Mouse (Mus musculus) MEL (cell line): ENCODE measurements at regions not wholly inside any gene's neighbourhood (a gene's known extent, or its start where the extent isn't known, plus 50 kb on each side); places are given as distances from the start of the nearest gene placed in this dataset.

Experiments used
- DNase-seq: peaks from one replicate; pipeline ENCODE4 v3.0.0; 2011; ENCODE audit warnings: low read depth, low spot score
- H3K27ac ChIP-seq: 2 replicates; pipeline ENCODE4 v1.5.1; 2012; ENCODE audit warnings: low read depth, mild to moderate bottlenecking, control low read depth, low read length, moderate library complexity; ENCODE audit not compliant: control insufficient read depth
- H3K27me3 ChIP-seq, 2 experiments: fragments of 150-350 bp in 1 of 2; sonication (generic) in 1 of 2; 2 replicates each; pipeline ENCODE4 v1.6.1; 2012; ENCODE audit warnings: low read length in 2 of 2, mild to moderate bottlenecking in 2 of 2, improper control_type of control experiment in 1 of 2, moderate library complexity in 1 of 2; ENCODE audit not compliant: insufficient read depth in 2 of 2, control insufficient read depth in 1 of 2
- H3K36me3 ChIP-seq, 2 experiments: 2 replicates each; pipeline ENCODE4 v1.6.1; 2012 to 2014; ENCODE audit warnings: low read length in 2 of 2, improper control_type of control experiment in 1 of 2, inconsistent platforms in 1 of 2, mild to moderate bottlenecking in 1 of 2; ENCODE audit not compliant: insufficient read depth in 2 of 2, control insufficient read depth in 1 of 2
- H3K4me1 ChIP-seq, 2 experiments: fragments of 150-350 bp in 1 of 2; sonication (generic) in 1 of 2; 2 replicates each; pipeline ENCODE4 v1.6.1; 2012; ENCODE audit warnings: low read length in 2 of 2, improper control_type of control experiment in 1 of 2, mild to moderate bottlenecking in 1 of 2; ENCODE audit not compliant: insufficient read depth in 2 of 2, control insufficient read depth in 1 of 2
- H3K4me3 ChIP-seq, 2 experiments: fragments of 150-350 bp in 1 of 2; sonication (generic) in 1 of 2; 2 replicates each; pipeline ENCODE4 v1.5.1; 2012; ENCODE audit warnings: low read depth in 2 of 2, low read length in 2 of 2, mild to moderate bottlenecking in 2 of 2, moderate library complexity in 2 of 2, control low read depth in 1 of 2, improper control_type of control experiment in 1 of 2; ENCODE audit not compliant: control insufficient read depth in 1 of 2, insufficient read depth in 1 of 2
- H3K79me2 ChIP-seq: 2 replicates; pipeline ENCODE4 v1.6.1; 2012; ENCODE audit warnings: mild to moderate bottlenecking, low read length, moderate library complexity; ENCODE audit not compliant: control insufficient read depth, poor library complexity, insufficient read depth
- H3K9ac ChIP-seq: 2 replicates; pipeline ENCODE4 v1.6.1; 2012; ENCODE audit warnings: low read depth, mild to moderate bottlenecking, control low read depth, low read length, moderate library complexity; ENCODE audit not compliant: control insufficient read depth, poor library complexity, severe bottlenecking
- H3K9me3 ChIP-seq: fragments of 150-350 bp; sonication (generic); replicated peaks from 2 replicates; pipeline ENCODE4 v1.6.1; 2012; ENCODE audit warnings: mild to moderate bottlenecking, low read length, improper control_type of control experiment, moderate library complexity; ENCODE audit not compliant: insufficient read depth
- BHLHE40 ChIP-seq: IDR thresholded peaks from 2 replicates; pipeline ENCODE4 v1.6.1; 2012; ENCODE audit warnings: low read depth, mild to moderate bottlenecking, inconsistent platforms, low read length, improper control_type of control experiment, borderline replicate concordance
- CHD1 ChIP-seq: IDR thresholded peaks from 2 replicates; pipeline ENCODE4 v1.6.1; 2012; ENCODE audit warnings: low read depth, mild to moderate bottlenecking, inconsistent platforms, low read length, improper control_type of control experiment
- ELF1 ChIP-seq: IDR thresholded peaks from 2 replicates; pipeline ENCODE4 v1.6.1; 2014; ENCODE audit warnings: low read depth, mild to moderate bottlenecking, inconsistent platforms, low read length, improper control_type of control experiment, moderate library complexity
- EP300 ChIP-seq, 2 experiments: IDR thresholded peaks; 2 replicates each; pipeline ENCODE4 v1.6.1; 2011; ENCODE audit warnings: improper control_type of control experiment in 2 of 2, low read length in 2 of 2, low read depth in 1 of 2, mild to moderate bottlenecking in 1 of 2
- GABPA ChIP-seq: IDR thresholded peaks from 2 replicates; pipeline ENCODE4 v1.6.1; 2012; ENCODE audit warnings: low read depth, mild to moderate bottlenecking, inconsistent platforms, low read length, improper control_type of control experiment, moderate library complexity
- GATA1 ChIP-seq: IDR thresholded peaks from 2 replicates; pipeline ENCODE4 v1.6.1; 2011; ENCODE audit warnings: low read depth, low read length, improper control_type of control experiment
- MAFK ChIP-seq: IDR thresholded peaks from 2 replicates; pipeline ENCODE4 v1.6.1; 2011; ENCODE audit warnings: low read depth, mild to moderate bottlenecking, low read length, improper control_type of control experiment, borderline replicate concordance
- MAZ ChIP-seq: IDR thresholded peaks from 2 replicates; pipeline ENCODE4 v1.6.1; 2012; ENCODE audit warnings: low read depth, mild to moderate bottlenecking, inconsistent platforms, low read length, improper control_type of control experiment
- MEF2A ChIP-seq: IDR thresholded peaks from 2 replicates; pipeline ENCODE4 v1.6.1; 2014; ENCODE audit warnings: low read depth, mild to moderate bottlenecking, inconsistent platforms, low read length, improper control_type of control experiment; ENCODE audit not compliant: poor library complexity, insufficient replicate concordance, severe bottlenecking; ENCODE audit errors: extremely low read depth
- MXI1 ChIP-seq: IDR thresholded peaks from 2 replicates; pipeline ENCODE4 v1.6.1; 2011; ENCODE audit warnings: mild to moderate bottlenecking, low read depth, low read length, improper control_type of control experiment
- MYB ChIP-seq: IDR thresholded peaks from 2 replicates; pipeline ENCODE4 v1.6.1; 2011; ENCODE audit warnings: mild to moderate bottlenecking, low read depth, low read length, improper control_type of control experiment
- MYC ChIP-seq: IDR thresholded peaks from 2 replicates; pipeline ENCODE4 v1.6.1; 2011; ENCODE audit warnings: low read depth, mild to moderate bottlenecking, low read length, improper control_type of control experiment, moderate library complexity
- POLR2A ChIP-seq, 2 experiments: IDR thresholded peaks; 2 replicates each; pipeline ENCODE4 v1.6.1; 2011 to 2012; ENCODE audit warnings: low read length in 2 of 2, mild to moderate bottlenecking in 2 of 2, control low read depth in 1 of 2, improper control_type of control experiment in 1 of 2, low read depth in 1 of 2, moderate library complexity in 1 of 2; ENCODE audit not compliant: control insufficient read depth in 1 of 2, insufficient read depth in 1 of 2, poor library complexity in 1 of 2
- POLR2AphosphoS5 ChIP-seq: IDR thresholded peaks from 2 replicates; pipeline ENCODE4 v1.6.1; 2012; ENCODE audit warnings: low read depth, borderline replicate concordance, mild to moderate bottlenecking, inconsistent platforms, low read length, moderate library complexity, mixed read lengths
- TAL1 ChIP-seq: IDR thresholded peaks from 2 replicates; pipeline ENCODE4 v1.6.1; 2012; ENCODE audit warnings: mild to moderate bottlenecking, inconsistent platforms, low read length, moderate library complexity, mixed read lengths
- TBP ChIP-seq: IDR thresholded peaks from 2 replicates; pipeline ENCODE4 v1.8.0; 2011; ENCODE audit warnings: low read depth, low read length, improper control_type of control experiment
- USF2 ChIP-seq, 2 experiments: IDR thresholded peaks; 2 replicates each; pipeline ENCODE4 v1.6.1; 2011 to 2012; ENCODE audit warnings: improper control_type of control experiment in 2 of 2, low read length in 2 of 2, borderline replicate concordance in 1 of 2, inconsistent platforms in 1 of 2, low read depth in 1 of 2, mild to moderate bottlenecking in 1 of 2; ENCODE audit not compliant: insufficient read depth in 1 of 2
- ZC3H11A ChIP-seq: IDR thresholded peaks from 2 replicates; pipeline ENCODE4 v1.6.1; 2012; ENCODE audit warnings: low read depth, mild to moderate bottlenecking, inconsistent platforms, low read length, improper control_type of control experiment
- ZKSCAN1 ChIP-seq: IDR thresholded peaks from 2 replicates; pipeline ENCODE4 v1.6.1; 2012; ENCODE audit warnings: low read depth, mild to moderate bottlenecking, inconsistent platforms, low read length, improper control_type of control experiment, moderate library complexity
- ZMIZ1 ChIP-seq: IDR thresholded peaks from 2 replicates; pipeline ENCODE4 v1.6.1; 2012; ENCODE audit warnings: low read depth, mild to moderate bottlenecking, inconsistent platforms, low read length, improper control_type of control experiment, moderate library complexity

GRCm38 (mm10) chr1:34740891-34741290 lies 102.0 kb downstream of the Fam168b start:
- Histone ChIP-seq H3K4me3 (no peak overlapping the region), H3K9me3 (no peaks in the 10 kb centered on the region), H3K27ac (no peak overlapping the region), H3K9ac (no peak overlapping the region), H3K36me3 (no peaks in the 10 kb centered on the region), H3K27me3 (no peaks in the 10 kb centered on the region), H3K4me1 (no peaks in the 10 kb centered on the region), H3K79me2 (no peaks in the 10 kb centered on the region)
- DNase-seq: no peak
- no peak for TF ChIP-seq CHD1
- no peak for TF ChIP-seq ZC3H11A
- no peak for TF ChIP-seq MYB
- TF ChIP-seq POLR2A (IDR thresholded peaks at IDR 0.05; ENCODE audit: control insufficient read depth in 1 of 2, insufficient read depth in 1 of 2, low read depth in 1 of 2, low read length in 2 of 2, poor library complexity in 1 of 2): no peak

- TF ChIP-seq TAL1 (no peak), USF2 (IDR thresholded peaks at IDR 0.05; ENCODE audit: borderline replicate concordance in 1 of 2, insufficient read depth in 1 of 2, low read depth in 1 of 2, low read length in 2 of 2) (no peak), MXI1 (no peak), ZKSCAN1 (no peak), GATA1 (no peak), POLR2AphosphoS5 (no peak), MAZ (no peak), MEF2A (no peak), MYC (no peak), MAFK (no peak), GABPA (no peak), ZC3H11A (no peak), TBP (no peak), BHLHE40 (no peak), ELF1 (no peak), EP300 (IDR thresholded peaks at IDR 0.05; ENCODE audit: low read depth in 1 of 2, low read length in 2 of 2) (no peak), ZMIZ1 (no peak)
- H3K4me1 ChIP-seq: no peaks in the 10 kb centered on the region
- DNase-seq: no peak
- H3K36me3 ChIP-seq: no peaks in the 10 kb centered on the region
- H3K27me3 ChIP-seq: no peaks in the 10 kb centered on the region
- H3K9ac ChIP-seq: no peak overlapping the region
- no peak overlapping the region for H3K27ac ChIP-seq
- no peak overlapping the region for H3K4me3 ChIP-seq
- no peaks in the 10 kb centered on the region for H3K9me3 ChIP-seq
- no peaks in the 10 kb centered on the region for H3K79me2 ChIP-seq
Measured at GRCm38 (mm10) chr1:34742234-34742633, 100.6 kb downstream of the Fam168b start.
